Mouse (Mus musculus): ENCODE measurements around the gene Fam184b. TPM values are rescaled to one million over a fixed set of nuclear protein-coding genes. Genes with fewer than 3 reads are reported as not detected.

The Fam184b gene
- polyA plus RNA-seq, 1 experiment from 2014 or later = 5.0 TPM

DNA sequence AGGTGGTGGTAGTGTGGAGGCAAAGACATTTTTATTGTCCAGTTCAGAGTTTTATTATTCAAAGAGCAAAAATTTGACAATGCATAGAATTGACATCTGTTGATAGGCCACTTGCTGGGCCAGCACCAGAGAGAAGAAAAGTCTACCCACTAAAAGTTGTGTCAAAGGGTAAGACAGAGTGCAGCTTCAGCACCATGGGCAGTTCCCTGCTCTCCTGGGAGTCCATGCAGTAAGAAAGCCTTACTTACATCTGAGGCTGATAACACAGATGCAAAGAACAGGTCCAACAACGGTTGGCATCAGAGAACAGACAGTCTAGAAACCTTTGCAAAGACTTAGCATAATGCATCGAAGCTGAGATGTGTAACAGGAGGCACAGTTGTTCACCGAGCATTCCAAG lies 109.7 kb downstream of the Fam184b start:
- no peak for ATAC-seq
- H3K4me2 ChIP-seq (ENCODE audit: low read length) = no peak overlapping the region
- no peak overlapping the region for H3K27ac ChIP-seq (ENCODE audit: low read length)
- H3K4me3 ChIP-seq (replicated peaks; ENCODE audit: low read length) = no peak overlapping the region
- no peaks in the 10 kb centered on the region for H3K4me1 ChIP-seq (replicated peaks; ENCODE audit: control insufficient read depth, insufficient read depth, low read length)
- WGBS = 94% methylated on average over 3 of the region's 3 CpGs
- peaks cover 27% of the 10 kb centered on the region for H3K36me3 ChIP-seq (ENCODE audit: control insufficient read depth, insufficient read depth)
- H3K9me3 ChIP-seq (ENCODE audit: control insufficient read depth, low read length) = no peaks in the 10 kb centered on the region
- no peaks in the 10 kb centered on the region for H3K27me3 ChIP-seq (replicated peaks; ENCODE audit: control insufficient read depth, insufficient read depth, low read length)
- no peak overlapping the region for H3K9ac ChIP-seq (replicated peaks; ENCODE audit: low read depth, low read length)

DNA sequence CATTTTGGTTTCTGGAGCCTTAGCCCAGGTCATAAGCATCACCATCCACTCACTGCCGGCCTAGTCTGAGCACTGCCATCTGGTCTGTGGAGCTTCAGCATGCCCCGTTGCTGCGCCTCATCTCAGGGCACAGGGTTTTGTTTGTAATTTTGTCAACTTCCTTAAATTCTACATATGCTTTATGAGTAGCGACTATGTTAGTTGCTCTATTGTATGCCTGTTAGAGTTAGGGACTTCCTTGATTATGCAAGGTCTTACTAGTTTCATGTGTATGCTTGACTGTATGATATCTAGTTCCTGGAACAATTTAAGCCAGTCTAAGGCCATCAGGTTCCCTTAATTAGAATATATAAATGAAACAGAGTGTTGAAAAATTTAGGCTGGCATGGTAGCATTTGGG lies 113.1 kb downstream of the Fam184b start:
- Histone ChIP-seq H3K27ac (ENCODE audit: low read length) (no peak overlapping the region), H3K9ac (replicated peaks; ENCODE audit: low read depth, low read length) (no peak overlapping the region), H3K4me3 (replicated peaks; ENCODE audit: low read length) (no peak overlapping the region), H3K9me3 (ENCODE audit: control insufficient read depth, low read length) (no peaks in the 10 kb centered on the region), H3K36me3 (ENCODE audit: control insufficient read depth, insufficient read depth) (peaks cover 27% of the 10 kb centered on the region), H3K4me2 (ENCODE audit: low read length) (no peak overlapping the region), H3K27me3 (replicated peaks; ENCODE audit: control insufficient read depth, insufficient read depth, low read length) (no peaks in the 10 kb centered on the region), H3K4me1 (replicated peaks; ENCODE audit: control insufficient read depth, insufficient read depth, low read length) (peaks cover 9% of the 10 kb centered on the region)
- WGBS = 94% methylated on average over 4 of the region's 4 CpGs
- ATAC-seq = no peak

DNA sequence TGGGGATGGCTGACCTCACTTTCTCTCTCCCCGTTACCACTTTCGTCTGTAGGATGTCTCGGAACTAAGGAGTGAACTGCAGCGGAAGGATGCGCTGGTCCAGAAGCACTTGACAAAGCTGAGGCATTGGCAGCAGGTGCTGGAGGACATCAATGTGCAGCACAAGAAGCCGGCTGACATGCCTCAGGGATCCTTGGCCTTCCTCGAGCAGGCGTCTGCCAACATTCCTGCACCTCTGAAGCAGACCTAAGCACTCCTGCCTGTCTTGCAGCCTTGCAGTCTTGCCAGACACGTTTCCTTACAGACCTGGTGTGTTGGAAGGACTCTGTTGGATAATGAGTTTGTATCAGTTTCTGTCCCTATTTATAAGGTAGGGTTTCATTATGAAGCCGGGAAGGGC lies 114.3 kb downstream of the Fam184b start:
- ATAC-seq = no peak
- no peak overlapping the region for H3K4me2 ChIP-seq (ENCODE audit: low read length)
- H3K9me3 ChIP-seq (ENCODE audit: control insufficient read depth, low read length) = no peaks in the 10 kb centered on the region
- peaks cover 22% of the 10 kb centered on the region for H3K36me3 ChIP-seq (ENCODE audit: control insufficient read depth, insufficient read depth)
- H3K4me3 ChIP-seq (replicated peaks; ENCODE audit: low read length) = no peak overlapping the region
- no peaks in the 10 kb centered on the region for H3K27me3 ChIP-seq (replicated peaks; ENCODE audit: control insufficient read depth, insufficient read depth, low read length)
- peaks cover 15% of the 10 kb centered on the region for H3K4me1 ChIP-seq (replicated peaks; ENCODE audit: control insufficient read depth, insufficient read depth, low read length)
- WGBS = 91% methylated on average over 10 of the region's 10 CpGs
- no peak overlapping the region for H3K27ac ChIP-seq (ENCODE audit: low read length)
- no peak overlapping the region for H3K9ac ChIP-seq (replicated peaks; ENCODE audit: low read depth, low read length)

DNA sequence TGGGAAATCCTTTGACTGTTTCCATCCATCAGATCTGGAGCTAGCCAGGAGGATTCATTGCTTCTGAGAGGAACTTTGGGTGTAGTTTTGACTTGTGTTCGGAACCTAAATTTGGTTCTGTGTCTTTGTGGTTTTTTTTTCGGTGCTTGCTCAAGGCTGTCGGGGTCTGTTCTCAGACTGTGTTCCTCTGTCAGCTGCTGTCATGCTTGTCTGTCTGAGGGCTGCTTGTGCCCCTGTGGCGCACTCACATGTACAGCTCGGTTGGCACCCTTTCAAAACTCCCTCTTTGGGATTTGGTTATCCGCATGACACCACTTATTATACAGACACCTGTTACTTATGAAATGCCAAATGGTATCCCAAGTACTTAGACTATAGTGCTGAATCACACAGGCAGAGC lies 117.8 kb downstream of the Fam184b start:
- WGBS = 90% methylated on average over 6 of the region's 6 CpGs
- Histone ChIP-seq H3K4me3 (replicated peaks; ENCODE audit: low read length) (no peak overlapping the region), H3K27ac (ENCODE audit: low read length) (no peak overlapping the region), H3K9ac (replicated peaks; ENCODE audit: low read depth, low read length) (no peak overlapping the region), H3K4me1 (replicated peaks; ENCODE audit: control insufficient read depth, insufficient read depth, low read length) (peaks cover 17% of the 10 kb centered on the region), H3K27me3 (replicated peaks; ENCODE audit: control insufficient read depth, insufficient read depth, low read length) (no peaks in the 10 kb centered on the region), H3K9me3 (ENCODE audit: control insufficient read depth, low read length) (no peaks in the 10 kb centered on the region), H3K4me2 (ENCODE audit: low read length) (peak overlapping the region; percentile 98; the same call in 1 of the 2 replicates), H3K36me3 (ENCODE audit: control insufficient read depth, insufficient read depth) (peaks cover 8% of the 10 kb centered on the region)
- no peak for ATAC-seq

DNA sequence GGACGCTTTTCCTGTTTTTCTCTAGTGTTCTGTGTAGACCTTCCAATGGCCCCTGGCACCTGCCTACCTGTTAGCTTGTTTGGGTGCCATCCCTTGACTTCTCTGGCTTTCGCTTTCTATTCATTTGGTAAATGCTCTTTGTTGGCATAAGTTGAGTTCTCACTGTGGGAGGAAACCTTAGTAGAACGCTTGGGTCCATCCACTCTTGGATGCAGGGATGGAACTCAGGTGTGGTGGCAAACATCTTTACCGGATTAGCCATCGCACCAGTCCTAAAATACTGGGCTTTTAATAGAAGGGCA lies 118.7 kb downstream of the Fam184b start:
- no peak for ATAC-seq
- H3K9ac ChIP-seq (replicated peaks; ENCODE audit: low read depth, low read length) = peak overlapping the region; percentile 94
- WGBS = 6% methylated on average over 5 of the region's 5 CpGs

DNA sequence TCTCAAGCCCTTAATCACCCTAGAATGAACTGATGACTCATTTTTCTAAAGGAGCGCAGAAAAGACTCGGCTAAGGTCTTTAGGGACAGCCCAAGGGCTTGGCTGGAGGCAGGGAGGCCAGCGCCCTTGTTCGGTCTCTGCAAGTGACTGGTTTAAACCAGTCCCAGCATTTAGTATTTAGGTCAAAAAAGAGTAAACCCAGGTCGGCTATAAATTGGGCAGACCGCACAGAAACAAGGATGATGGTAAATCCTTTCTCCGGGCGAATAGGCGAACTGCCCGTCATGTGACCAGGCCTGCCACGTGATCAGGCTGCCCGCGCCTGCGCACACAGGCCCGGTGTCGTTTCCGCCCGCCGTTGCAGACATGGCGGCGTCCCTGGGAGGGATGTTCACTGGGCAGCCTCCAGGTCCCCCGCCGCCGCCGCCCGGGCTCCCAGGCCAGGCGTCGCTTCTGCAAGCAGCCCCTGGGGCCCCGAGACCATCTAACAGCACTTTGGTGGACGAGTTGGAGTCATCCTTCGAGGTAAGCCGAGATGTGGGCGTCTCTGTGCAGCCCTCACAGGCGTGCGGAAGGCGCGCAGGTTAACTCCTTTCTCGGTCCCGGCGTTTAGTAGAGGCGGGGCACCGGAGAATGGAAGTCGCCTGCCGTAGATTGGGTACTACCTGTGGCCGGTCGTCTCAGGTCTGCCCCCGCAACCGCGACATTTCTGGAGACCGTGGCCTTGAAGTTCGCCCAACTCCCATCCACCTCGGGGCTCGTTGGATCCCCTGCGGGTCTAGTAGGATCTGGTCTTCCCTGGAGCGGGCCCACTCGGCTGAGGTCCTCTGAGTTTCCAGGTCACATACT lies 119.2 kb downstream of the Fam184b start, which contains the start of gene Med28:
Gene Med28 (plus strand): TSS at position 270 of the 849 bp plus-strand sequence.
- Histone ChIP-seq H3K4me2 (ENCODE audit: low read length) (peak within 1 kb of the TSS; percentile 98), H3K27ac (ENCODE audit: low read length) (peak within 1 kb of the TSS; percentile 70), H3K4me3 (replicated peaks; ENCODE audit: low read length) (peak within 1 kb of the TSS; percentile 99), H3K4me1 (replicated peaks; ENCODE audit: control insufficient read depth, insufficient read depth, low read length) (peaks cover 17% of the 10 kb centered on the region), H3K9me3 (ENCODE audit: control insufficient read depth, low read length) (no peaks in the 10 kb centered on the region), H3K36me3 (ENCODE audit: control insufficient read depth, insufficient read depth) (peaks cover 4% of the 10 kb centered on the region), H3K9ac (replicated peaks; ENCODE audit: low read depth, low read length) (peak within 1 kb of the TSS; percentile 94), H3K27me3 (replicated peaks; ENCODE audit: control insufficient read depth, insufficient read depth, low read length) (no peaks in the 10 kb centered on the region)
- peak; percentile 97 for ATAC-seq
- 2% methylated on average over 56 of the region's 56 CpGs for WGBS

More for the DNA sequence above, 118.7 kb downstream of the Fam184b start:
- Histone ChIP-seq H3K4me2 (ENCODE audit: low read length) (peak overlapping the region; percentile 98), H3K27me3 (replicated peaks; ENCODE audit: control insufficient read depth, insufficient read depth, low read length) (no peaks in the 10 kb centered on the region), H3K27ac (ENCODE audit: low read length) (no peak overlapping the region), H3K36me3 (ENCODE audit: control insufficient read depth, insufficient read depth) (peaks cover 8% of the 10 kb centered on the region), H3K4me3 (replicated peaks; ENCODE audit: low read length) (peak overlapping the region; percentile 99), H3K4me1 (replicated peaks; ENCODE audit: control insufficient read depth, insufficient read depth, low read length) (peaks cover 17% of the 10 kb centered on the region), H3K9me3 (ENCODE audit: control insufficient read depth, low read length) (no peaks in the 10 kb centered on the region)

DNA sequence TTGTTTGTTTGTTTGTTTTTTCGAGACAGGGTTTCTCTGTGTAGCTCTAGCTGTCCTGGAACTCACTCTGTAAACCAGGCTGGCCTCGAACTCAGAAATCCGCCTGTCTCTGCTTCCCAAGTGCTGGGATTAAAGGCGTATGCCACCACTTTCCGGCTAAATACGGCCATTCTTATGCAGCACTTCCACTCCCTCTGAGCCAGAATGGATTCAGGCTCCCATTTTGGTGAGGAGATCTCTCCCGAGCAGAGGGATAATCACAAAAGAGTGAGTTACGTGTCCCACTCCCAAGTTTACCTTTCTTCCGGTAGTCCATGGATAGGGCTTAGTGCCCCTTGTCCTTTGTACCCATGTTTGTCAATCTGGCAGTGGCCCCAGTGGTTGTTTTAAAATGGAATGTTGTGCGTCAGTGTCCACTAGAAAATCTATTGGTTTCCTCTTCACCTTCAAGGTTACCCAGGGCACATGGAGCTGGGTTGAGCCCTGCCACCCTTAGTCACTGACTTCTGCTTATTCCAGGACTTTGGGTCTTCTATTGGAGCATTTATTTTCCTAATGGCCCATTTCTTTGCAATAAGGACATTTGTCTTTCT lies 124.2 kb downstream of the Fam184b start:
- Histone ChIP-seq H3K9me3 (ENCODE audit: control insufficient read depth, low read length) (no peaks in the 10 kb centered on the region), H3K36me3 (ENCODE audit: control insufficient read depth, insufficient read depth) (peaks cover 5% of the 10 kb centered on the region; the same call in 1 of the 2 replicates), H3K9ac (replicated peaks; ENCODE audit: low read depth, low read length) (no peak overlapping the region), H3K4me1 (replicated peaks; ENCODE audit: control insufficient read depth, insufficient read depth, low read length) (0 out of 2 replicates have a peak, but pooled peaks cover 2% of the 10 kb centered on the region), H3K4me3 (replicated peaks; ENCODE audit: low read length) (no peak overlapping the region), H3K4me2 (ENCODE audit: low read length) (no peak overlapping the region), H3K27me3 (replicated peaks; ENCODE audit: control insufficient read depth, insufficient read depth, low read length) (no peaks in the 10 kb centered on the region), H3K27ac (ENCODE audit: low read length) (no peak overlapping the region)
- ATAC-seq = no peak
- 93% methylated on average over 10 of the region's 10 CpGs for WGBS

DNA sequence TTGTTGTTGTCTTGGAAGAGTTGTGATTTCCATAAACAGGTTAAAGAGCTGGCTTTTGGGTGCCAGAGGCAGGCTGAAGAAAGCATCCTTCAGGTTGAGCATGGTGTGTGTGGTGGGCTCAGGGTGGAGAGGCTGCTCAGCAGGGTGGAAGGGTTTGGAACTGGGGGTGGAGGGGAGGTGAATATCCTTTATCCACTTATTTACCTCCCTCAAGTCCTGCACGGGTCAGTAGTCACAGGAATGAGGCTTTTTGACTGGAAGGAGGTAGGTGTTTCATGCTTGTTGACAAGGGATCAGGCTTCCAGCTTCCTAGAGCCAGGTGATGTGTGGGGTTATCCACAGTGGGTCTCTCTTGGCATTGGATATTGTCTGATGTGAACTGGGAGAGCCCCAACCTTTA lies 124.8 kb downstream of the Fam184b start:
- H3K36me3 ChIP-seq (ENCODE audit: control insufficient read depth, insufficient read depth) = peaks cover 5% of the 10 kb centered on the region; the same call in 1 of the 2 replicates
- 56% methylated on average over 1 of the region's 1 CpGs for WGBS
- H3K4me2 ChIP-seq (ENCODE audit: low read length) = no peak overlapping the region
- no peaks in the 10 kb centered on the region for H3K27me3 ChIP-seq (replicated peaks; ENCODE audit: control insufficient read depth, insufficient read depth, low read length)
- H3K27ac ChIP-seq (ENCODE audit: low read length) = no peak overlapping the region
- H3K9ac ChIP-seq (replicated peaks; ENCODE audit: low read depth, low read length) = no peak overlapping the region
- ATAC-seq = no peak
- H3K4me3 ChIP-seq (replicated peaks; ENCODE audit: low read length) = no peak overlapping the region
- H3K9me3 ChIP-seq (ENCODE audit: control insufficient read depth, low read length) = no peaks in the 10 kb centered on the region
- no peaks in the 10 kb centered on the region for H3K4me1 ChIP-seq (replicated peaks; ENCODE audit: control insufficient read depth, insufficient read depth, low read length)

DNA sequence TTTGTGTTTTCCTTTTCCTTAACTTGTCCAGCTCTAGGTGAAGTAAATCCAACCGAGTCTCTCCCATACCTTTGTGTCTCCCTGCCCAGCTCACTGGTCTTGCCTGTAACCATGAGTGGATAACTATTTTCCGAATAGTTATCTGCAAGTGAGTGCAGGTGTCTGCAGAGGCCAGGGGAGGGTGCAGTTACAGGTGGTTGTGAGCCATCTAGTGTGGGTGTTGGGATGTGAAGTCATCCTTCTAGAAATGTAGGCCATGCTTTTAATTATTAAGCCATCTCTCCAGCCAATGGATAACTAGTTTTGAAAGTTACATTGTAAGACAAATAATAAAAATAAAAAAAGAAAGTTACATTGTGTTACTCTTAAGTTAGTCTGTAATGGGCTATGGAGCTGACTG lies 125.9 kb downstream of the Fam184b start:
- Histone ChIP-seq H3K4me2 (ENCODE audit: low read length) (no peak overlapping the region), H3K27me3 (replicated peaks; ENCODE audit: control insufficient read depth, insufficient read depth, low read length) (no peaks in the 10 kb centered on the region), H3K4me3 (replicated peaks; ENCODE audit: low read length) (no peak overlapping the region), H3K9ac (replicated peaks; ENCODE audit: low read depth, low read length) (no peak overlapping the region), H3K36me3 (ENCODE audit: control insufficient read depth, insufficient read depth) (peaks cover 5% of the 10 kb centered on the region; the same call in 1 of the 2 replicates), H3K27ac (ENCODE audit: low read length) (no peak overlapping the region), H3K4me1 (replicated peaks; ENCODE audit: control insufficient read depth, insufficient read depth, low read length) (no peaks in the 10 kb centered on the region), H3K9me3 (ENCODE audit: control insufficient read depth, low read length) (no peaks in the 10 kb centered on the region)
- ATAC-seq = no peak
- WGBS = 91% methylated on average over 2 of the region's 2 CpGs
